Mouse (Mus musculus) NIH3T3 (cell line): ENCODE measurements around the gene Rnf216.
A peak's percentile ranks its signal among the peaks of the same experiment; 100 is the strongest.

Experiments used
- DNase-seq: peaks from one replicate; pipeline ENCODE4 v3.0.0-alpha.2; 2012; ENCODE audit warnings: low read depth

Gene Rnf216

GRCm38 (mm10) chr5:143000654-143001500 is 111.9 kb downstream of the Rnf216 start:
- peak; percentile 86 for DNase-seq

GRCm38 (mm10) chr5:143000091-143000490 is 112.7 kb downstream of the Rnf216 start:
- no peak for DNase-seq

- peak; percentile 56 for DNase-seq
Measured at GRCm38 (mm10) chr5:142998171-142998570, 114.6 kb downstream of the Rnf216 start.

GRCm38 (mm10) chr5:142997526-142997925 is 115.3 kb downstream of the Rnf216 start:
- DNase-seq: no peak

GRCm38 (mm10) chr5:142994746-142995145 is 118.0 kb downstream of the Rnf216 start:
- DNase-seq: no peak

GRCm38 (mm10) chr5:142989167-142989566 is 123.6 kb downstream of the Rnf216 start:
- peak; percentile 37 for DNase-seq

GRCm38 (mm10) chr5:142988520-142988919 is 124.3 kb downstream of the Rnf216 start:
- DNase-seq: peak; percentile 28

GRCm38 (mm10) chr5:142984271-142984670 is 128.5 kb downstream of the Rnf216 start:
- no peak for DNase-seq

- DNase-seq: no peak
Measured at GRCm38 (mm10) chr5:142983174-142983573, 129.6 kb downstream of the Rnf216 start.

- no peak for DNase-seq
Measured at GRCm38 (mm10) chr5:142982046-142982801, 130.6 kb downstream of the Rnf216 start.

- DNase-seq: no peak
Measured at GRCm38 (mm10) chr5:142976516-142976915, 136.3 kb downstream of the Rnf216 start.

- no peak for DNase-seq
Measured at GRCm38 (mm10) chr5:142974598-142975121, 138.1 kb downstream of the Rnf216 start.

- DNase-seq: no peak
Measured at GRCm38 (mm10) chr5:142973971-142974370, 138.8 kb downstream of the Rnf216 start.

GRCm38 (mm10) chr5:142968411-142968810 is 144.4 kb downstream of the Rnf216 start:
- no peak for DNase-seq

GRCm38 (mm10) chr5:142964650-142965049 is 148.1 kb downstream of the Rnf216 start:
- peak; percentile 27 for DNase-seq

GRCm38 (mm10) chr5:142963705-142964494 is 148.9 kb downstream of the Rnf216 start:
- DNase-seq: peak; percentile 97

- DNase-seq: peak; percentile 93
Measured at GRCm38 (mm10) chr5:142963003-142963704, 149.6 kb downstream of the Rnf216 start.

GRCm38 (mm10) chr5:142962444-142962961 is 150.3 kb downstream of the Rnf216 start:
- DNase-seq: peak; percentile 69

- DNase-seq: peak; percentile 77
Measured at GRCm38 (mm10) chr5:142961881-142962443, 150.8 kb downstream of the Rnf216 start.

- peak; percentile 81 for DNase-seq
Measured at GRCm38 (mm10) chr5:142961398-142961880, 151.4 kb downstream of the Rnf216 start.
